7 mouse cellular contexts compared by ENCODE assay signal in genomic region chr17:79715649-79716143, GRCm38 (mm10). TPM values are rescaled to one million over a fixed set of nuclear protein-coding genes. Genes with fewer than 3 reads are reported as not detected.
DNase-seq lines count a peak whose midpoint lies in the region; ATAC-seq and TF ChIP-seq lines count a peak whose summit lies in the region.

No protein-coding gene starts in this region.

- no peaks in the 10 kb centered on the region for H3K9me3 ChIP-seq in embryonic facial prominence, embryonic 10.5 days
- H3K9me3 ChIP-seq in limb, embryonic 11.5 days (ENCODE audit: control insufficient read depth, low read length) = no peaks in the 10 kb centered on the region
- no peaks in the 10 kb centered on the region for H3K9me3 ChIP-seq in midbrain, embryonic 14.5 days (ENCODE audit: control insufficient read depth, low read length)

- TF ChIP-seq CTCF in heart, adult 2 months (IDR thresholded peaks at IDR 0.05) = peak; percentile 95
- TF ChIP-seq CTCF in kidney, adult 2 months (conservative IDR thresholded peaks at IDR 0.05; ENCODE audit: insufficient read depth, insufficient read length, low read depth, low read length) = peak; percentile 89

- peak; percentile 93 for DNase-seq in adrenal gland, postnatal 10 days
- peak; percentile 94 for DNase-seq in embryonic facial prominence, embryonic 10.5 days (ENCODE audit: low spot score)
- DNase-seq in heart, adult 2 months = peak; percentile 88
- DNase-seq in kidney, adult 2 months = peak; percentile 93
- DNase-seq in limb, embryonic 11.5 days (ENCODE audit: low spot score) = peak; percentile 98
- peak; percentile 94 for DNase-seq in midbrain, embryonic 14.5 days
- peak; percentile 41 for DNase-seq in spleen, adult 12 weeks (ENCODE audit: low spot score)

- under 1% methylated on average over 42 of the region's 42 CpGs for WGBS in embryonic facial prominence, embryonic 10.5 days
- WGBS in heart, adult 2 months = 1% methylated on average over 42 of the region's 42 CpGs
- under 1% methylated on average over 41 of the region's 42 CpGs for WGBS in kidney, adult 2 months
- under 1% methylated on average over 41 of the region's 42 CpGs for WGBS in limb, embryonic 11.5 days
- under 1% methylated on average over 42 of the region's 42 CpGs for WGBS in midbrain, embryonic 14.5 days

- no peak for TF ChIP-seq POLR2A in heart, adult 2 months (IDR thresholded peaks at IDR 0.05; ENCODE audit: insufficient read depth, low read depth, low read length)
- no peak for TF ChIP-seq POLR2A in kidney, adult 2 months (IDR thresholded peaks at IDR 0.05; ENCODE audit: low read depth, low read length)

- intact Hi-C loops in heart, adult 2 months (cut with DNase I) = loop anchor here (5.0 kb wide), 1 partner anchor 53 kb away; no protein-coding TSS in a partner anchor

- TF ChIP-seq EP300 in heart, adult 2 months (IDR thresholded peaks at IDR 0.05; ENCODE audit: insufficient read depth, low read depth, low read length) = peak; percentile 70; the same call in 1 of the 2 replicates

- peaks cover 43% of the 10 kb centered on the region for H3K4me1 ChIP-seq in embryonic facial prominence, embryonic 10.5 days
- H3K4me1 ChIP-seq in heart, adult 2 months (ENCODE audit: control insufficient read depth, insufficient read depth, low read length) = peaks cover 1% of the 10 kb centered on the region; the same call in 1 of the 2 replicates
- 0 out of 2 replicates have a peak, but pooled peaks cover 2% of the 10 kb centered on the region for H3K4me1 ChIP-seq in kidney, adult 2 months (ENCODE audit: control insufficient read depth, insufficient read depth, low read length)
- H3K4me1 ChIP-seq in limb, embryonic 11.5 days (ENCODE audit: control insufficient read depth, insufficient read depth, low read length) = peaks cover 19% of the 10 kb centered on the region
- H3K4me1 ChIP-seq in midbrain, embryonic 14.5 days (ENCODE audit: control insufficient read depth, insufficient read depth, low read length) = peaks cover 26% of the 10 kb centered on the region

- peak overlapping the region; percentile 63 for H3K4me3 ChIP-seq in embryonic facial prominence, embryonic 10.5 days
- peak overlapping the region; percentile 45 for H3K4me3 ChIP-seq in heart, adult 2 months
- H3K4me3 ChIP-seq in kidney, adult 2 months (ENCODE audit: insufficient read depth, low read depth, low read length) = peak overlapping the region; percentile 40
- H3K4me3 ChIP-seq in limb, embryonic 11.5 days (ENCODE audit: low read depth, low read length) = peak overlapping the region; percentile 37
- H3K4me3 ChIP-seq in midbrain, embryonic 14.5 days (replicated peaks; ENCODE audit: low read depth, low read length) = peak overlapping the region; percentile 40

- peaks cover 94% of the 10 kb centered on the region for H3K27me3 ChIP-seq in embryonic facial prominence, embryonic 10.5 days (replicated peaks; ENCODE audit: low read depth, poor library complexity, severe bottlenecking)
- peaks cover 14% of the 10 kb centered on the region for H3K27me3 ChIP-seq in heart, adult 2 months (ENCODE audit: control insufficient read depth, insufficient read depth, low read length)
- no peaks in the 10 kb centered on the region; the same call in 1 of the 2 replicates for H3K27me3 ChIP-seq in kidney, adult 2 months (replicated peaks; ENCODE audit: control insufficient read depth, insufficient read depth, low read length)
- peaks cover 30% of the 10 kb centered on the region for H3K27me3 ChIP-seq in limb, embryonic 11.5 days (ENCODE audit: control insufficient read depth, insufficient read depth, low read length)
- H3K27me3 ChIP-seq in midbrain, embryonic 14.5 days (ENCODE audit: control insufficient read depth, insufficient read depth, low read length) = peaks cover 49% of the 10 kb centered on the region

- peak overlapping the region; percentile 81 for H3K4me2 ChIP-seq in limb, embryonic 11.5 days (ENCODE audit: low read depth, severe bottlenecking)
- H3K4me2 ChIP-seq in midbrain, embryonic 14.5 days (ENCODE audit: low read length) = peak overlapping the region; percentile 86

- H3K79me2 ChIP-seq in heart, adult 2 months (replicated peaks; ENCODE audit: control insufficient read depth, insufficient read depth, low read length) = no peaks in the 10 kb centered on the region

- no peaks in the 10 kb centered on the region for H3K36me3 ChIP-seq in embryonic facial prominence, embryonic 10.5 days (replicated peaks)
- H3K36me3 ChIP-seq in heart, adult 2 months (ENCODE audit: control insufficient read depth, insufficient read depth, low read length) = no peaks in the 10 kb centered on the region
- no peaks in the 10 kb centered on the region for H3K36me3 ChIP-seq in kidney, adult 2 months (ENCODE audit: control insufficient read depth, insufficient read depth, low read length)
- H3K36me3 ChIP-seq in limb, embryonic 11.5 days (ENCODE audit: control insufficient read depth, insufficient read depth, low read length) = no peaks in the 10 kb centered on the region
- no peaks in the 10 kb centered on the region for H3K36me3 ChIP-seq in midbrain, embryonic 14.5 days (ENCODE audit: control insufficient read depth, insufficient read depth, low read length)

- peak; percentile 86 for ATAC-seq in limb, embryonic 11.5 days (ENCODE audit: insufficient number of reproducible peaks, low FRiP score, low TSS enrichment, low read depth)
- peak; percentile 83 for ATAC-seq in midbrain, embryonic 14.5 days (ENCODE audit: low FRiP score, low TSS enrichment)

- peak overlapping the region; percentile 6; the same call in 1 of the 2 replicates for H3K9ac ChIP-seq in heart, adult 2 months (ENCODE audit: low read depth, low read length)
- H3K9ac ChIP-seq in limb, embryonic 11.5 days (ENCODE audit: low read length) = peak overlapping the region; percentile 64
- H3K9ac ChIP-seq in midbrain, embryonic 14.5 days (replicated peaks; ENCODE audit: low read length) = no peak overlapping the region; the same call in 1 of the 2 replicates

- peak overlapping the region; percentile 73 for H3K27ac ChIP-seq in embryonic facial prominence, embryonic 10.5 days (replicated peaks)
- no peak overlapping the region for H3K27ac ChIP-seq in heart, adult 2 months
- H3K27ac ChIP-seq in kidney, adult 2 months (ENCODE audit: insufficient read depth, low read depth, low read length) = no peak overlapping the region
- no peak overlapping the region for H3K27ac ChIP-seq in limb, embryonic 11.5 days (replicated peaks; ENCODE audit: low read depth, low read length)
- no peak overlapping the region for H3K27ac ChIP-seq in midbrain, embryonic 14.5 days (replicated peaks; ENCODE audit: low read depth, low read length)

RNA-seq across cellular contexts. Expression of gene Cyp1b1, which starts 0.8 kb away (rescaled TPM):
- 10 to 100 TPM; 21.3 to 27.9 TPM for total RNA-seq in adrenal gland, postnatal 10 days (2021)
- polyA plus RNA-seq in embryonic facial prominence, embryonic 10.5 days (2016; fragmentation: Nextera tagmentation; extraction: Ambion mirVana) = 4.0 and 6.1 TPM in 2 replicates
- total RNA-seq in heart, adult 2 months (2021) = 1 to 10 TPM; 5.1 to 5.9 TPM
- polyA plus RNA-seq in heart, adult 2 months (2012; rRNA removed) = 4.0 and 4.6 TPM in 2 replicates
- 27.0 and 30.9 TPM in 2 replicates for polyA plus RNA-seq in kidney, adult 2 months (2012; rRNA removed)
- polyA plus RNA-seq in limb, embryonic 11.5 days (2014; fragmentation: Nextera tagmentation; extraction: Ambion mirVana) = 2.0 and 3.4 TPM in 2 replicates
- polyA plus RNA-seq in midbrain, embryonic 14.5 days (2014; fragmentation: Nextera tagmentation; extraction: Ambion mirVana) = 0.18 and 9.2 TPM in 2 replicates

Comparison
In these comparisons a context has a peak if more than half of its experiments do, and no peak if none do; other contexts are left out.
1. DNase-seq: peak in every context shown above with its lines; median percentile 98 in limb, embryonic 11.5 days; 94 in embryonic facial prominence, embryonic 10.5 days; 94 in midbrain, embryonic 14.5 days; 93 in adrenal gland, postnatal 10 days; 93 in kidney, adult 2 months; 88 in heart, adult 2 months; 41 in spleen, adult 12 weeks.